Mouse (Mus musculus): ENCODE results near the gene Mks1.

GRCm38 (mm10) chr11:87841436-87841835, 11.6 kb upstream of the Mks1 start:
- no peak for TF ChIP-seq POLR2A (IDR thresholded peaks at IDR 0.05; ENCODE audit: low read depth, low read length)
- TF ChIP-seq CTCF (IDR thresholded peaks at IDR 0.05; ENCODE audit: borderline replicate concordance, insufficient read depth, low read length) = no peak
